Mouse (Mus musculus): ENCODE data around the gene Spata31d1a.

Spata31d1a gene

DNA sequence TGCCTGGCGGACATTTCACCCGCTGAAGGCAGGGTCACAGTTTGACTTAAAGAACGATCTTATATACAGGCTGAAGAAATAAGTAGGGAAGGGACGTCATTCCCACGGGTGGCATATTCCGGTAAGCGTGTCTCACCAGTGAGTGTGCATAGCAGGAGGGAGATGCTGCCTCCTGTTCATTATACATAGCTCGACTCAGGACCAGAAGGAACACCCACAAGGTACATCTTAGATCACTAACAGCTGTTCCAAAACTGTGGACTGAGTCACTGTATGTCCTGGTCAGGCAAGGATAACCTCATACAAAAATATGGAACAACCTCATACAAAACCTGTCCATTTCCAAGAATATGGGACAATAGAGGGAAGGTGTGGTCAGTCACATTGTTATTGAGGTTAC is 11.0 kb downstream of the Spata31d1a start:
- DNase-seq: no peak

DNA sequence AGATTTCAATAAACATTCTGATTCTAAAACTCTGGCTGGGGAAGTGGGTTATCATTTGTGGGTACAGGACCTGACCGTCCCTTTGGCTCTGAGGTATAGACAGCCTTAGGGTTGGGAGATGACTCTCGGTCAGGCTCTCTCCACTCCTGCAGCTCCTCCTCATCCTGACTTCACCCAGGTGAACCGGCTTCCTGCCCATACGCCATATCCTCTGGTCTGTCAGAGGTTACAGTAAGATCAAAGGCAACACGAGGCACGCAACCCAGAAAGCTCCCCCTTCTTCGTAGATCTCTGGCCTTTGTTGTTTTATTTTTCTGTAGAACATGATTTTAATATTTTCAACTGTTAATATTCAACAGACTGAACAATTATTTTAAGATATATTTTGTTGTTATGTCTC is 14.3 kb downstream of the Spata31d1a start:
- DNase-seq: no peak

DNA sequence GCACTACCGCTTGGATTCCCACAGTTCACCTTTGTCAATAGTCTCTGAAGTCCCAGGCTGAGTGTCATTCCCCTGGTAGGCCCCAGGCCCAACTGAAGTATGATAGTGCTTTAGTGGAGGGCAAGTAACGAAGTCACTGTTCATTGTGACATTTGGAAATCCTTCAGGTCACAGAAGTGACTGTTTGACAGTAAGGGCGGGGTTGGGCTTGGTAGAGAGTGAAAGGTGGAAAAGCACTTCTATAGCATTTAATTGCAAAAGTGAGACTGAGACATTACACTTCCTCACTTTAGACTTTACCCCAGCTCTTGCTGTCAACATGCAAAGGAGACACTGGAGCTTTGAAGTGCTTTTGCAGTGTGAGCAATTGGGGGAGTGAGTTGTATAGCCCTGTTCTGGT is 16.1 kb downstream of the Spata31d1a start, which contains the start of gene 4921517D22Rik:
Gene 4921517D22Rik, minus strand, starts transcription at position 101 of the 400 bp plus-strand sequence.
- no peak for DNase-seq

DNA sequence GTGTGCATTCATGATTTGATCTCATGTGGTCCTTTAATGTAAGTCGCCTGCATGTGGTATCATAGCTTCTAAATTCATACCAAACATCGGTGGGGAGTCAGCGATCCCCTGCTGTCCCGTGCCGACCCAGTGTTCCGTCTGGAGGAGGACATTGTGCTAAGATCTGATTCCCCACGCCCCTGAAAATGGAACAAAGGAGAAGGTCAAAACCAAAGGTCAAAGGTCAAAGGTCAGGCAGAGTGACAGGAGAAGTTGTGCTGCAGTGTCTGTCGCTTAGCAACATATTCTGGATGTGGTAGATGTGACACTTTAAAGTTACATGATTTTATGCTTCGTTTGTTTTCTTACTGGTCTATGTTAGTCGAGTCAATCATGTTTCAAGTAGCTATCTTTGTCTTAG is 18.7 kb downstream of the Spata31d1a start:
- no peak for DNase-seq

DNA sequence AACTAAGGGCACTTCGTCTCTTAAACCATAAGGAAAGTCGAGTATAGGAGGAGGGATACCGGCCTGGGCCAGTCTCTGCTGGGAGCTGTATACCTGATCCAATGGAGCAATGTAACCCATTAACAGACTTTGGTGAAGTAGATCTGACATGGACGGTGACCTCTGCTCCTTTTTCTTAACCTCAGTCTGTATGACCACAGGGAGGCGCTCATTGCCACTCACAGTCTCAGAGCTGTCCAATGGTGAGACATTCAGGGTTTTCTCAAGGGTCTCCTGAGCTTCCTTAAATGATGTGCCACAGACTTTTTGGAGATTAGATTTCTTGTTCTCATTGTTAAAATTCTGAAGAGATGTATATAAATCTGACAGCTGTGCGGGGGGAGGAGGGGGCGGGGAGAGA is 19.6 kb downstream of the Spata31d1a start:
- no peak for DNase-seq

DNA sequence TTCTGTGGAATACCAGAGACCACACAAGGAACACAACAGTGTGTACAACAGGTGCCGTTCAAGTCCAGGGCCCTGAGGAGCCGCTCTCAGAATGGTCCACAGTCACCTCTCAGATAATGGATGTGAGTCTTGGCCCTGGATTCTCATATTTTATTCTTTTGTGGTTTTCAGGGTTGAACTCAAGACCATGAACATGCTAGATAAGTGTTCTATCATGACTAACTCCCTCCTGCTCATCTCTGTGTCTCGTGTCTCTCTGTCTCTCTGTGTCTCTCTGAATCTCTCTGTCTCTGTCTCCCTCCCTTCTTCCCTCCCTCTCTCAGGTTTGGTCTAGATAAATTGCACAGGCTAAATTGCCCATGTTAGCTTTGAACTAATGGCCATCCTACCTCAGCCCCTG is 20.3 kb downstream of the Spata31d1a start:
- DNase-seq: no peak

DNA sequence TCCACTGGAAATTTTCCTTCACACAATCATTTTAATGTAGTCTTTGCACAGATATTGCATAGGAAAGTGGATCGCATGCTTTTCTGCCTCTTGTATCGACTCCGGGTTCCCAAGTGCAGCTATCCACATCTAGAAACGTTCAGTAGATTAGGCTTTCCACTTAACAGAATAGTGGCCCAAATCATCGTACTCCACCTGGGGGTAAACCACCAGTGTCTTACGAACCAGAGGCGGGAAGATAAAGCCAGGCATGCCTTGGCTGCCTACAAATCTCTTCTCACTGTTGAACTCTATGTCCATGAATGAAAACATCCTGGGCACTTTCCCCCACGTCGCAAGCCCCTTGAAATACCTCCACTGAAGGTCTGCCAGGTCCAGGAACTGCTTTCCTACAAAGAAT is 20.8 kb downstream of the Spata31d1a start:
- DNase-seq: no peak

DNA sequence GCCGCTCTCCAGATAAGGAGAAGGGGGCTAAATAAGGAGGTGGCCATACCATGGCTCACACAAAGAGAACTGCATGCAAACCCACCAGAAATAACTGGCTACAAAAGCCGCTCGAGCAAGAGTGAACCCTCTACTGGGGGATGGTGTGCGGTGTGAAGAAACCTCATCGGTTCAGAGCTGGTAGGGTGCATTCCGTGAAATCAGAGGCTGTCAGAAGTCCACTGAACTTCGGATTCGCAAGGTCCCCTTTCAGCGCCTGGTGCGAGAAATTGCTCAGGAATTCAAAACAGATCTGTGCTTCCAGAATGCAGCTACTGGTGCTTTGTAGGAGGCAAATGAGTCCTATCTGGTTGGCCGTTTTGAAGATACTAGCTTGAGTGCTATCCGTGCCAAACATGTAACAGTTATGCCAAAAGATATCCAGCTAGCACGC is 21.8 kb downstream of the Spata31d1a start:
- no peak for DNase-seq

DNA sequence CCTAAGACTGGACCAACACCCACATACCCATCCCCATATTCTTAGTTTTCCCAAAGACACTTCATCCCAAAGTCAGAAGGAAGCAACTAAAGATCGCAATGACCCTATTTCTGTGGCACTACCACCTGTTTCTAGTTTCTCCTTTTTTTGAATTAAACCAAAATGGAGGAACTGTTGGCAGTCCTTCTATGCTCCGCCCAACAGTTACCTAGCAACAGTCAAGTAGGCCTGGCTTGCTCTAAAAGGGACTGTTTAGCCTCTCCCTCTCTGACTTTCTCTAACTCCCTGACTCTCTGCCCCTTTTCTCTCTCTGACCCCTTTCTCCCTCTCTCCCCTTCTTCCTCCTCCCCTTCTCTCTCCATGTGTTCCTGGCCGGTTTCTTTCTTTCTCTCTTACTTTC is 24.9 kb downstream of the Spata31d1a start:
- no peak for DNase-seq

DNA sequence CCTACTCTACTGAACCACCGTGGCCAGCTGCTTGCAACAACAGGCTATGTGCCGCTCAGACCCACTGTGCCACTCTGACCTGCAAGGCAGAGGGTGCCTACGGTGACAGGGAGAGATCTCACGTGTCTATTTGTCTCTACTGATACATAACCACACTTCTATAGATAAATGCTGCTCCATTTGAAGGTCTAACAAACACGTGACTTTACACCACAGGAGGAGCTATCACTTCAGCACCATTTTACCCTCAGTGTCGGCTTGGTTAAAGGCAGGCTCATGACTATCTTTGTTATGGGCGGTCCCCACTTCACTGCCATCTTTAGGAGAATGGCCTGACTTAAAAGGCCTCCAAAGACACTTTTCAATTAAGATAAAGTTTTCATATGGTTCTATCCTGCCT is 27.5 kb downstream of the Spata31d1a start:
- DNase-seq: no peak

DNA sequence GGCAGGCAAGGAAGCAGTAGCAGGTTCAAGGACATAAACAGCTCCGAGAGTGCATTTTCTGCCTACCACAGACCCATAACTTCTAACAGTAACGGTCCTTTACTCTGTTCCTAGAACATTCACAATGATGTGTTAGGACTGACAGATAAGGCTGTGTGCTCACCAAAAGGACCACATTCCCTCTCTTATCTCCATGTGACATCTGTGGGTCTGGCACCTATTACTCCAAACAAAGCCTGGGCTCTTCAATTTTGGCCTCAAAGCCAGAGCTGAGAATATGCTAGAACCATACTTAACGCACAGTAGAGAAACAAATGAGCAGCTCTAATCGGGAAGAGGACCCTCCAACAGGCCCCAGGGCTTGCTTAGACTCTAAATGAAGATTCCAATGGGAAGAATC is 30.2 kb downstream of the Spata31d1a start:
- DNase-seq: no peak

DNA sequence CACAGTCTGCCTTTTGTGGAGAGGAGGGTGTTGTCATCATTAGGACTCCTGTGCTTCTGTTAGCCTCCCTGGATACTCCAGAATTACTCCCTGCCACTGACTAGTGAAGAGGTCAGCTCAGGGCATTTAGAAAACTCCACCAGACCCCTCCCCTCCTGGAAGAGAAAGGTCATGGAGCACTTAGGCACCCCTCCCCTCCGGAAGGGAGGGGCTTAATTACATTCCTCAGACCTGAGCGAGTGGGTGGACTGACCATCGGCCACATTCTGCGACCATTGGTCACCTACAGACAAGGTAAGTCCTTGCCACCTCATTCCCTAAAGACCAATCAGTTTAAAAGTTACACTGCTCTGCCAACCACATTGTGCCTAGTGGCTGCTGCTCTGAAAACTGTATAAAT is 30.8 kb downstream of the Spata31d1a start:
- no peak for DNase-seq

DNA sequence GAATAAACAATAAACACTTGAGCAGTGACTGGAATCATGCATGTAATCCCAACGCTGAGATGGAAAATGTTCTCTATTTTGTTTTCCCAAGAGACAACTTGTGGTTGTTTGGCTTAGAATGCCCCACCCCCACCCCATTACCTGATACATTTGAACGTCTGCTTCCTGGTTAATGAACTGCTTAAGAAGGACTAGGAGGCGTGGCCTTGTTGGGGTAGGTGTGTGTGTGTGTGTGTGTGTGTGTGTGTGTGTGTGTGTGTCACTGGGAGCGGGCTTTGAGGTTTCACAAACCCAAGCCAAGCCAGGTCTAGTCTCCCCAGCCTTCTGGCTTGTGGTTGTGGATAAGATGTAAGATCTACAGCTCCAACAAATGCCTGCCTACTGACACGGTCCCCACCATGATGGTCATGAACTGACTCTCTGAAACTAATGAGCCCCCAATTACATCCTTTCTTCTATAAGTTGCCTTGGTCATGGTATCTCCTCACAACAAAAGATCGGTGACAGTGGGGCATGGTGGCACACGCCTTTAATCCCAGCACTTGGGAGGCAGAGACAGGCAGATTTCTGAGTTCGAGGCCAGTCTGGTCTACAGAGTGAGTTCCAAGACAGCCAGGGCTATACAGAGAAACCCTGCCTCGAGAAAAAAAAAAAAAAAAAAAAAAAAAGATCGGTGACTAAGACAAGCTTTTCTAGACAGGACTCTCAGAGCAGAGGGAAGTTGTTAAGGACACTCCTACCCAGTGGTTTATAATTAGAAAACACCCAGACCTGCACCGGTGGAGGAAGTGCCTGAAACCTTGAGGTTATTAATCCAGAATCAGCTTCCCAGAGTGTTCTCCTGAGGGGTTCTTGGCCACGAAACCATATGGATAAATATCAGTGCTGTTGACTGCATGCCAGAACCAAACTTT is 33.6 kb downstream of the Spata31d1a start:
- DNase-seq: no peak

DNA sequence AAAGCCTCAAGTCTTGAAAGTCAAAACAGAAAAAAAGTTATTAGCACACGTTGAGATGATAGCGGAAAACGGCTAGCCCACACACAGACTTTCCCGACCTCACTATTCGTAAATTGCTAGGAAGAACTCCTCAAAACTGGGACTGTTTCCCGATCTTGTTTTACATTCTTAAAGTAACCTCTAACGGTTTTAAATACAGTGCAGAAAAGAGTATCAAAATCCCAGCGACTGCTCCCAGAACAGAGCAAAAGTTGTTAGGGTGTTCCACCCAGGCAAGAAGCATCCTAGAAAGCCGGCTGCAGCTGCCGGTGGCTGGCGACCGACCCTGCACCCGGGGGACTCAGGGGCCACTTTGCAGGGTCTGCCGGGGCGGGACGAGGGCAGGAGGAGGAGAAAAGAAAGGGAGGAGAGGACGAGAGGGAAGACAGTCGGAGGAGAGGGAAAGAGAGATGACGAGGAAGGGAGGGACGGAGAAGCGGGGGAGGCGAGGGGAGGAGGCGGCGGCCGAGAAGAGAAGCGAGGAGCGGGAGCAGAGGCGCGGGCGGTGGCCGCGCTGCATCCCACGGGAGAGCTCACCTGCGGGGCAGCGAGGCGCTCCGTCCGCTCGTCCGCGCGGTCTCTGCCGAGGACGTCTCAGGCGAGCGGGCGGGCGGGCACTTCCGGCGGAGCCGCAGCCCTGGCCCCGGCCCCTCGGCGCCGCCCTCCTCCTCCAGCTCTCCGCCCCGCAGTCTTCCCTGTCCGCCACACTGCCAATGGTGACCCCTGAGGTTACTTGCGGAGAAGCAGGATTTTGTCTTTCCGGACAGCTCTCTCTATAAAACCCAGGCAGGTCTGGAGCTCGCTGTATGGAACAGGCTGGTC is 34.7 kb downstream of the Spata31d1a start, which contains the start of gene Golm1:
Gene Golm1, minus strand, starts transcription at position 661 of the 861 bp plus-strand sequence.
- DNase-seq: peak; percentile 59

DNA sequence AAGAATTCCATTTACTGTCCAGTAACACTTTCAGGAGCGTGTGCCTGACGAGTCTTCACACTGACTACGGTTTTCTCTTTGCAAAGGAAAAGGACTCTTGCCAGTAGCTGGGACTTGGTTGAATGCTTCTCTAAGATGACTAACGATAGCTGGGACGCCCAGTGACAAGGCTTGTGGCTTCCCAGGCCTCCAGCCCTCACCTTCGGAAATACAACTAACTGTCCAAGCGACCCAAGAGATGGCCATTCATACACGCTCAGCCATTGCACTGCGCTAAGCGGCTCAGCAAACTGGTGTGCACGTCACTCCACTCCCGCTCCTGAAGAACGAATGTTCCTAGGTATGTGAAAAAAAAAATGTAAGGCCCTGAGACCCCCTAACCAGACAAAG is 35.4 kb downstream of the Spata31d1a start:
- DNase-seq: no peak

DNA sequence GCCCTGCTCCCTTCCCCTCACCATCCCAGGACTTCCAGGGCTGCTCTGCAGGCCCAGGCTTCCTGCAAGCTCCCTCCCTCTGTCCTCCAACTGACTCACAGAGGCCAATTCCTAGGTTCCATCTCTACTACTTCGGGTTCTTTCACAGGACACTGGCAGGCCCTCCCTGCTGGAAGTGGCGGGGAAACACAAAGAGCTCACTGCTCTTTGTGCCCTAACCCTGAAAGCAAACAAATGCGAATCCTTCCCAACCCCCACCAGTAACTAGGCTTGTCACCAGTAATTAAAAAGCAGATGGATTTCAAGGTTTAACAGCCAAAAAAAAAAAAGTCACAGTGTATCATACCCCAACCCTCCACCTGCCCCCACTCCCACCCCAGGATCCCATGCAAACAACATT is 35.9 kb downstream of the Spata31d1a start:
- no peak for DNase-seq

DNA sequence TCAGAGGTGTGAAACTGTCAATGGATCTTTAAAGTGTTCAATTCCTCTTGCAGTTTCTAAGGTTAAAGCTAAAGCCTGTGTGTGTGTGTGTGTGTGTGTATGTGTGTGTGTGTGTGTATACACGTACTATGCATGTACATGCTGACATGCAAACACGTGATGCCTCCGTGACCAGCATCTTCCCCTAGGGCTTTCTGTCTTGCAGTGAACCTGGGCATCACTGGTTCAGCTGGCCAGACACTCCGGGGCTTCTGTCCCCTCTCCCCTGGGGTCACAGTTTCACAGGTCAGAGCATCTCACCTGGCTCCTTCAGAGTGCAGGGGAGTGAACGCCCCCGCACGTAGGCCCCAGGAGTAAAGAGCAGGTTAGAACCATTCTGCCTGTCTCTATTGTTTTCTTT is 36.5 kb downstream of the Spata31d1a start:
- no peak for DNase-seq

DNA sequence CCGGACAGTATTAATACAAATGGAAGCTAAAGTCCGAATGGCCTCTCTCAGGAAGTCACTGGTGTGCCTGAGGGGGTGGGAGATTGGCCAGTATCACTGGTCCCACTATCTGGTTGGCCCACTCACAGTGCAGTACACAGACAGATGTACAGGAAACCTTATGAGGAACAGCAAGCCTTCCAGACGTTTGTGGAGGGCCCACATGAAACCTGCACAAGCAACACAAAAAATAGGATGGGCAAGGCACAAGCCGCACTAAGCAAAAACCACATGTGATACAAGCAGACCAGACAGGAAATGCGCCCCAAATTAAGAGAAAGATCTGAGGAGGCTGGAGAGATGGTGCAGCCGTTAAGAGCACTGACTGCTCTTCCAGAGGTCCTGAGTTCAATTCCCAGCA is 37.9 kb downstream of the Spata31d1a start:
- no peak for DNase-seq

DNA sequence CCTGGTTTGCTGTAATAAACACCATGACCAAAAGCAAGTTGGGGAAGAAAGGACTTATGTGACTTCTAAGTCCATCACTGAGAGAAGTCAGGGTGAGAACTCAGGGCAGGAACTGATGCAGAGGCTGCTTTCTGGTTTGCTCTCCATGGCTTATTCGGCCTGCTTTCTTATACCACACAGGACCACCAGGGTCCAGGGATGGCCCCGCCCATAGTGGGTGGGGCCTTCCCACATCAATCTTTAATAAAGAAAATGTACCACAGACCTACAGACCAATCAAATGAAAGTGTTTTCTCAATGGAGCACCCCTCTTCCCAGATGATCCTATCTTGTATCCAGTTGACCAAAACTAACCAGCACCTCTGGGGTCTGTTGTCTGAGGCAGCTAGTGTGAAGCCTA is 38.6 kb downstream of the Spata31d1a start:
- DNase-seq: no peak

DNA sequence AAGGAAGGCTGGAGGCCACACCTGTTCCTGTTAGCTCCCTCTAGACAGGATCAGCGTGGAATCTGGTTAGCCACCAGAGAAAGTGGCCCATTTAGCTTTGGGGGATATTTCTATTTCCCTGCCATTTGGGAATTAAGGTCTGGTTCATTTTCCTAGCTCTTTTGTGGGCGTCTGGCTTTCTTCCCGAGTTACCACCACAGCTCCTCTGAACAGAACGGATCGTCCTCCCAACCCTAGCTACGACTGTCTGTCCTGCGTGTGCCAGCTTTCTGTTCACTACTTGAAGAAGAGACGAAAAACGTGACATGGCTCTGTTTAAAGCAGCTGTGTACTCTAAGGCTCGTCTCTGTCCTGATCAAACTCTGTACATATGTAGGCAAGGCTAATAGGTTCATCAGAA is 40.2 kb downstream of the Spata31d1a start:
- DNase-seq: no peak

DNA sequence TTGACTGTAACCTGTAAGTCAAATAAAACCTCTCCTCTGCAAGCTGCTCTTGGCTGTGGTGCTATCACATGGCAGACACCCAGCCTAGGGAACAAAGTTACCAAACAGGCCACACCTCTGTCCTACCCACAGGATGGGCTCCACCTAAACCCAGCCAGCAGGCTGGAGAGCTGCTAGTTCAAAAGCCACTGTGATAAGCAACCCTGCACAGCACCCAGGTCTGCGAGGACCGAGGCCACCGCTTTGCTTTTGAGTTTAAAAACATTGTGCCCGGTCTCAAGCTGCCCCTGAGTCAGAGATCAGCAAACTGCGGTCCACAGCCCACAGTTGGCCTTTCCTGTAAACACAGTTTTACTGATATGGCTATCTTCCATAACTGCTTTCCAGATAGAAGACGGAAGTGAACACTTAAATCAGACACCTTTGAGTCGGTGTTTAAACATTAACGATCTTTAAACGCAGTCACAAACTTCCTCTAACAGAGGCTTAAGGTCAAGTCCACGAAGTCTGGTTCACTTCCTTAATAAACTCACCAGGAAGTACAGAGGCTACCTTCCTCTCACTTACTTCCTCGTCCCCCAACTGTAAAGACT is 41.5 kb downstream of the Spata31d1a start:
- no peak for DNase-seq

DNA sequence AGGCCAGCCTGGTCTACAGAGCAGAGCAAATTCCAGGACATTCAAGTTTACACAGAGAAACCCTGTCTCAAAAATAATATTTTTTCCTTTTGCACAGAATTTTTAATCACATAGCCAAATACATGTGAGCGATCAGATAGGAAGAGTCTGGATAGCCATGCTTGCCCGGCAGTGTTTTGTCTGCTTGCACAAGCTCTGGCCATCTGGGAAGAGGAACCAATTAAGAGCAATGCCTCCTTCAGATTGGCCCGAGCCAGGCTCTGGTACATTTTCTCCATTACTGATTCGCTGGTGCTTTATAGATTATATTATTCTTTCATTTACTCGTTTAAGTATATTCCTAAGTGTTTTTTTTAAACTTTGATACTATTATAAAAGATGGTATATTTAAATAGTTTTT is 42.4 kb downstream of the Spata31d1a start:
- DNase-seq: no peak

DNA sequence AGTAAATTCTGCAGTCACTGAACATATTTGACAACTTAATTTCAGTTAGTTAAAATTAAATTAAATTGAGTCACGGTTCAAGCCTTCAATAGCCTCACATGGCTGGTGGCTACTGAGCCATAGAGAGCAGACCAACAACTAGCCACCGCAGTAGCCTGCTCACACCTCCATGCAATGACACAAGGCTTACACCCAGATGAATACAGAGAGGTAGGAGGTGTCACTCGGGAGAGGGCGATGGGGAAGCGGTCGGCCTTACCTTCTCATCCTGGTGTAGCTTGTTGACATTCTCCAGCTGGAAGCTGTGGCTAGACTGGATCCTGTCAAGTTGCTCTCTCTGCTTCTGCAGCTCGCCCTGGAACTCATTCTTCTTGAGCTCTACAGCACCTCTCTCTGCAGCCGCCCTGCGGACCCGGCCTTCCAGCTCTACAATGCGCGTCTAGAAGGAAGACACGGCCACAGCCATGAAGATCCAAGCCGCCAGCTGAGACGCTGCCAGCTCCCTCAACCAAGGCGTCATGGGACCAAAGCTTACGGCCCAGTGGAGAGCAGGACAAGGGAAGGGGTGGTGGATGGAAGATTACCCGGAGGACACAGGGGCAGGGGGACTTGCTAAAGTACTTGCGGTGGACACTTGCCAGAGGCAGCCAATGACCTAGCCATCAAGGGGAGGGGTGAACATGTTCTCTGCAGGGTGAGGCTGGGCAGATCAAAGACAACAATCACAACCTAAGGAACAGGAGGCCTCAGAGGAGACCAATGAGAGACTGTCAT is 46.0 kb downstream of the Spata31d1a start:
- DNase-seq: no peak

All from cerebellum, adult 8-10 months (tissue).